Mouse (Mus musculus): Measurements from ENCODE around the gene Ino80d. TPM values are rescaled to one million over a fixed set of nuclear protein-coding genes. Genes with fewer than 3 reads are reported as not detected.

Ino80d gene
- total RNA-seq, 1 experiment = 17.5 TPM

GRCm38 (mm10) chr1:63089795-63090194 lies 24.7 kb downstream of the Ino80d start:
- Histone ChIP-seq H3K4me1 (ENCODE audit: control insufficient read depth in 2 of 2, insufficient read depth in 2 of 2, low read length in 2 of 2, poor library complexity in 1 of 2) (peaks cover 5 to 7% of the 10 kb centered on the region in 2 experiments; a peak in 3 of 4 replicates), H3K9ac (ENCODE audit: insufficient read depth, low read depth, low read length, poor library complexity, severe bottlenecking) (no peak overlapping the region), H3K4me3 (ENCODE audit: insufficient read depth in 1 of 2, low read depth in 1 of 2, low read length in 2 of 2, poor library complexity in 1 of 2, severe bottlenecking in 1 of 2) (no peak overlapping the region), H3K36me3 (ENCODE audit: control insufficient read depth, insufficient read depth, low read length, poor library complexity, severe bottlenecking) (peaks cover 36% of the 10 kb centered on the region), H3K9me3 (ENCODE audit: control insufficient read depth, insufficient read depth, low read depth, low read length) (no peaks in the 10 kb centered on the region), H3K27ac (ENCODE audit: insufficient read depth, low read depth, low read length, poor library complexity, severe bottlenecking) (no peak overlapping the region)
- in situ Hi-C loops (cut with MboI; ENCODE audit: low sequenced_read_pairs in 2 of 2, unreplicated experiment in 2 of 2) = no loop called here
- TF ChIP-seq CHD2 (IDR thresholded peaks at IDR 0.05; ENCODE audit: low read depth, low read length) (no peak), ZC3H11A (IDR thresholded peaks at IDR 0.05; ENCODE audit: borderline replicate concordance, low read depth, low read length) (no peak), ZNF384 (IDR thresholded peaks at IDR 0.05; ENCODE audit: low read depth, low read length) (no peak), HCFC1 (IDR thresholded peaks at IDR 0.05; ENCODE audit: borderline replicate concordance, insufficient read depth, low read length) (no peak), MAFK (IDR thresholded peaks at IDR 0.05; ENCODE audit: insufficient read depth, low read depth, low read length) (no peak)
- no peak for DNase-seq (ENCODE audit: low read depth, low spot score)

GRCm38 (mm10) chr1:63088614-63089013 lies 25.9 kb downstream of the Ino80d start:
- in situ Hi-C loops (cut with MboI; ENCODE audit: low sequenced_read_pairs in 2 of 2, unreplicated experiment in 2 of 2) = no loop called here
- DNase-seq (ENCODE audit: low read depth, low spot score) = no peak
- peaks cover 5 to 7% of the 10 kb centered on the region in 2 experiments; a peak in 3 of 4 replicates for H3K4me1 ChIP-seq (ENCODE audit: control insufficient read depth in 2 of 2, insufficient read depth in 2 of 2, low read length in 2 of 2, poor library complexity in 1 of 2)
- no peak overlapping the region for H3K4me3 ChIP-seq (ENCODE audit: insufficient read depth in 1 of 2, low read depth in 1 of 2, low read length in 2 of 2, poor library complexity in 1 of 2, severe bottlenecking in 1 of 2)
- no peak overlapping the region for H3K9ac ChIP-seq (ENCODE audit: insufficient read depth, low read depth, low read length, poor library complexity, severe bottlenecking)
- H3K36me3 ChIP-seq (ENCODE audit: control insufficient read depth, insufficient read depth, low read length, poor library complexity, severe bottlenecking) = peaks cover 35% of the 10 kb centered on the region
- TF ChIP-seq CHD2 (IDR thresholded peaks at IDR 0.05; ENCODE audit: low read depth, low read length) = no peak
- no peak for TF ChIP-seq ZNF384 (IDR thresholded peaks at IDR 0.05; ENCODE audit: low read depth, low read length)
- no peak for TF ChIP-seq ZC3H11A (IDR thresholded peaks at IDR 0.05; ENCODE audit: borderline replicate concordance, low read depth, low read length)
- no peak for TF ChIP-seq MAFK (IDR thresholded peaks at IDR 0.05; ENCODE audit: insufficient read depth, low read depth, low read length)
- no peak for TF ChIP-seq HCFC1 (IDR thresholded peaks at IDR 0.05; ENCODE audit: borderline replicate concordance, insufficient read depth, low read length)
- no peak overlapping the region for H3K27ac ChIP-seq (ENCODE audit: insufficient read depth, low read depth, low read length, poor library complexity, severe bottlenecking)
- no peaks in the 10 kb centered on the region for H3K9me3 ChIP-seq (ENCODE audit: control insufficient read depth, insufficient read depth, low read depth, low read length)

GRCm38 (mm10) chr1:63080277-63080676 lies 34.2 kb downstream of the Ino80d start:
- Histone ChIP-seq H3K36me3 (ENCODE audit: control insufficient read depth, insufficient read depth, low read length, poor library complexity, severe bottlenecking) (peaks cover 22% of the 10 kb centered on the region), H3K4me1 (ENCODE audit: control insufficient read depth in 2 of 2, insufficient read depth in 2 of 2, low read length in 2 of 2, poor library complexity in 1 of 2) (no peaks in the 10 kb centered on the region), H3K4me3 (ENCODE audit: insufficient read depth in 1 of 2, low read depth in 1 of 2, low read length in 2 of 2, poor library complexity in 1 of 2, severe bottlenecking in 1 of 2) (no peak overlapping the region), H3K9me3 (ENCODE audit: control insufficient read depth, insufficient read depth, low read depth, low read length) (no peaks in the 10 kb centered on the region), H3K27ac (ENCODE audit: insufficient read depth, low read depth, low read length, poor library complexity, severe bottlenecking) (no peak overlapping the region), H3K9ac (ENCODE audit: insufficient read depth, low read depth, low read length, poor library complexity, severe bottlenecking) (no peak overlapping the region)
- no peak for DNase-seq (ENCODE audit: low read depth, low spot score)
- TF ChIP-seq MAFK (IDR thresholded peaks at IDR 0.05; ENCODE audit: insufficient read depth, low read depth, low read length) (no peak), ZNF384 (IDR thresholded peaks at IDR 0.05; ENCODE audit: low read depth, low read length) (no peak), HCFC1 (IDR thresholded peaks at IDR 0.05; ENCODE audit: borderline replicate concordance, insufficient read depth, low read length) (no peak), CHD2 (IDR thresholded peaks at IDR 0.05; ENCODE audit: low read depth, low read length) (no peak), ZC3H11A (IDR thresholded peaks at IDR 0.05; ENCODE audit: borderline replicate concordance, low read depth, low read length) (no peak)
- in situ Hi-C loops (cut with MboI; ENCODE audit: low sequenced_read_pairs in 2 of 2, unreplicated experiment in 2 of 2) = no loop called here

GRCm38 (mm10) chr1:63076383-63076782 lies 38.1 kb downstream of the Ino80d start:
- Histone ChIP-seq H3K4me3 (ENCODE audit: insufficient read depth in 1 of 2, low read depth in 1 of 2, low read length in 2 of 2, poor library complexity in 1 of 2, severe bottlenecking in 1 of 2) (no peak overlapping the region), H3K27ac (ENCODE audit: insufficient read depth, low read depth, low read length, poor library complexity, severe bottlenecking) (no peak overlapping the region), H3K4me1 (ENCODE audit: control insufficient read depth in 2 of 2, insufficient read depth in 2 of 2, low read length in 2 of 2, poor library complexity in 1 of 2) (no peaks in the 10 kb centered on the region), H3K9ac (ENCODE audit: insufficient read depth, low read depth, low read length, poor library complexity, severe bottlenecking) (no peak overlapping the region), H3K36me3 (ENCODE audit: control insufficient read depth, insufficient read depth, low read length, poor library complexity, severe bottlenecking) (peaks cover 30% of the 10 kb centered on the region), H3K9me3 (ENCODE audit: control insufficient read depth, insufficient read depth, low read depth, low read length) (no peaks in the 10 kb centered on the region)
- no peak for DNase-seq (ENCODE audit: low read depth, low spot score)
- in situ Hi-C loops (cut with MboI; ENCODE audit: low sequenced_read_pairs in 2 of 2, unreplicated experiment in 2 of 2) = no loop called here
- TF ChIP-seq ZNF384 (IDR thresholded peaks at IDR 0.05; ENCODE audit: low read depth, low read length) (no peak), ZC3H11A (IDR thresholded peaks at IDR 0.05; ENCODE audit: borderline replicate concordance, low read depth, low read length) (no peak)

- H3K4me1 ChIP-seq (ENCODE audit: control insufficient read depth in 2 of 2, insufficient read depth in 2 of 2, low read length in 2 of 2, poor library complexity in 1 of 2) = no peaks in the 10 kb centered on the region; a peak in 1 of 4 replicates
- H3K4me3 ChIP-seq (ENCODE audit: insufficient read depth in 1 of 2, low read depth in 1 of 2, low read length in 2 of 2, poor library complexity in 1 of 2, severe bottlenecking in 1 of 2) = no peak overlapping the region
- no peak overlapping the region for H3K9ac ChIP-seq (ENCODE audit: insufficient read depth, low read depth, low read length, poor library complexity, severe bottlenecking)
- no peaks in the 10 kb centered on the region for H3K9me3 ChIP-seq (ENCODE audit: control insufficient read depth, insufficient read depth, low read depth, low read length)
- no peak overlapping the region for H3K27ac ChIP-seq (ENCODE audit: insufficient read depth, low read depth, low read length, poor library complexity, severe bottlenecking)
- peaks cover 23% of the 10 kb centered on the region for H3K36me3 ChIP-seq (ENCODE audit: control insufficient read depth, insufficient read depth, low read length, poor library complexity, severe bottlenecking)
- no peak for DNase-seq (ENCODE audit: low read depth, low spot score)
- TF ChIP-seq HCFC1 (IDR thresholded peaks at IDR 0.05; ENCODE audit: borderline replicate concordance, insufficient read depth, low read length) (no peak), CHD2 (IDR thresholded peaks at IDR 0.05; ENCODE audit: low read depth, low read length) (no peak), MAFK (IDR thresholded peaks at IDR 0.05; ENCODE audit: insufficient read depth, low read depth, low read length) (no peak), ZNF384 (IDR thresholded peaks at IDR 0.05; ENCODE audit: low read depth, low read length) (no peak), ZC3H11A (IDR thresholded peaks at IDR 0.05; ENCODE audit: borderline replicate concordance, low read depth, low read length) (no peak)
- in situ Hi-C loops (cut with MboI; ENCODE audit: low sequenced_read_pairs in 2 of 2, unreplicated experiment in 2 of 2) = no loop called here
Observed at GRCm38 (mm10) chr1:63071379-63071778, 43.1 kb downstream of the Ino80d start.
